Mouse (Mus musculus): Measurements from ENCODE around the gene Nup153. TPM values are rescaled to one million over a fixed set of nuclear protein-coding genes. Genes with fewer than 3 reads are reported as not detected.

Nup153 gene
- 10 to 100 TPM; 40.1 to 41.3 TPM for total RNA-seq (2021)
- long read RNA-seq, experiment 1, full-length matches to known transcripts = 5 of 14 reads
- long read RNA-seq, experiment 1, partial matches to known transcripts = 2 of 14 reads
- long read RNA-seq, experiment 1, other reads (novel, unspliced or antisense) = 7 of 14 reads
- long read RNA-seq, experiment 2, full-length matches to known transcripts = 9 of 14 reads
- long read RNA-seq, experiment 2, partial matches to known transcripts = 5 of 14 reads
- long read RNA-seq, experiment 2, other reads (novel, unspliced or antisense) = 0 of 14 reads

DNA sequence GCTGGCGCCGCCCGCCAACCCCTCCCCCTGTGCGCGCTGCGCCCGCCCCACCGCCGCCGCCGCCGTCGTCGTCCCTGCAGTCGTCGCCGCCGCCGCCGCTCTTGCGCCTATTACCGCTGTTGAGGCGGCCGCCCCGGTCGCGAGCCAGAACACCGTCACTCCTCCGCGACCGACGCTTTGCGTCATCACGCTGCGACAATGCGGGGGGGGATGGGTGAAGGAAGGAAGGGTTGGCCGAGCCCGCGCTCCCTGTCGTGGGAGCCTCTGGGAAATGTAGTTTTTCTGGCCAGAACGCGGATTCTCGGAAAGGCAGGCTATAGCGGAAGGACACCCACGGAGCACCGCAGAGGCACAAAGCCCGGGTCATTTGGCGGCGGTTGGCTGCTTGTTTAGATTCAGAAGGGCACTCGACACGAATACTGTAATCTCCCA is at the start of gene Nup153:
Gene Nup153 (minus strand): TSS at position 104 of the 432 bp plus-strand sequence.
- peak; percentile 100 for DNase-seq (ENCODE audit: low spot score)

DNA sequence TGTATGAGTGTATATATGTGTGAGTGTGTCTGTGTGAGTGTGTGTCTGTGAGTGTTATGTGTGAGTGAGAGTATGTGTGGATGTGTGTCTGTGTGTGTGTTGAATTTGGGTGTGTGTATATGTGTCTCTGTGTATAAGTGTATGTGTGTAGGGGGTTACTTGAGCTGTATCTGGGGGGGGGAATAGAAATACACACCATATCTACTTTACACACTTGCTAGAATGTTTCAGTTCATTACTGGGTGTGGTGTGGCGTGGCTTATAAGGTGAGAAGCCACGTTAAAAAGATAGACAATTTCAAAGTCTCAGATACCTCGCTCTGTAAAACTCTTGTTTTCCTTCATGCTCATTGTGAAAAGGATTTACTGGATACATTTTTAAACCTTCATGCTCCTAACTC is 49.7 kb upstream of the Nup153 start:
- no peak for DNase-seq (ENCODE audit: low spot score)

DNA sequence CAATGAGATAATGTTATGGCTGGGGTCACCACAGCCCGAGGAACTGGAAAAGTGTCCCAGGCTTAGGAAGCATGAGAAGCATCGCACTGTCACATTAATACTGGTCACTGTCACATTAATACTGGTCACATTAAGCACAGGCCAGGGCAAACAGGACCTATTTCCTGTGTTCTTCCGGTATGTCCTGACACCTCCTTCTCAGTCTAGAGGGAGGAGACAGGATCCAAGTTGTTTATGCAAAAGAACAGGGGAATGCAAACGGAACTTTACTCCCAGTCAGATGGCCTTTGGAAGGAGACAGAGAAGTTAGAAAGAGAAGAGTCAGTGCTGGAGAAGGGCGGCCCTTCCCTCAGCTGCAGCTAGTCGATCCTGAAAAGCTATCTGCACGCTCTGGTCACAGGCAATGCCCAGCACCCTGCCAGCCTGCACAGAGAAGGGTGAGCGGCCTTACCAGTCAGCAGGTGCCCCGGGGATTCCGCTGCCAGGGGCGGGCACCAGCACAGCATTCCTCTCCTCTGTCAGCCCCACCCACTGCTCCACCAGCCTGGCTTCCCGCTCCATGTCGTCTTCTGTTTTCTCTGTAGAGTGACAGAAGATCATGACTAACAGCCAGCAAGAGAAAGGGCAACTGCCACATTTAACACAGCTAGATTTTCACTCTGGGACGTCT is 49.0 kb upstream of the Nup153 start:
- DNase-seq (ENCODE audit: low spot score) = peak; percentile 83

DNA sequence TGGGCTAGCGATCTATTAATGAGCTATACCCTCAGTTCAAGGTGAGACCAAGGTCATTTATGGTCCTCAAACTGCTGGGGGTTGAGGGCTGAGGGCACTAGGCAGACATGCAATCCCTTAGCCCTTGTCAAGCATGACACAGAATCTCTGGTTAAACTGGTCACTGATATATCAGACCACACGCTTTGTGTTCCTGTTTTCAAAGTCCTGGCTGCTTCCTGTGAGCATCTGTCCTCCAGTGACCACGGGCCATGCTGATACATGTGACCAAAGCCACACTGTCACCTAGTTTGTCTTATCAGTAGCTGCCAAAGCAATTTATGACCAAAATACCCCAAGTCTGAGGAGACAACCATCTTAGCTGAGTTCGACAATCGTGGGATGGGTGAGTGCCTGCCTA is 47.3 kb upstream of the Nup153 start:
- DNase-seq (ENCODE audit: low spot score) = no peak

DNA sequence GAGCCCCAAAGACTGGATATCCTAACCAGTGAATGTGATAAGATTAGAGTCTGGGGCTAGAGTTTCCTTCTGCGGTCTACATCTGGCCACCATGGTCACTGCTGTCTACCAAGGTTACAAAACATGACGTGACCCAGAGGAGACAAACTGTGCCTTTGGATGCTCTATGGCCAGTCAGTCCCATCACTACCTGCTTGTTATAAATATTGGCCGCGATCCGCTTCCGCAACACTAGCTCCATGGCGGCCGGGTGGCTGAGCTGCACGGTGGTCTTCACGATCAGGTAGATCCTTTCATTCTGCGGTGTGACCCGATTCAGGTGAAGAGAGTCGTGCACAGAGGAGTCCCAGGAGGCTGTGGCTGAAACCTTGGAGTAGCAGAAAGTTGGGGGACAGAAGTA is 44.8 kb upstream of the Nup153 start:
- no peak for DNase-seq (ENCODE audit: low spot score)

DNA sequence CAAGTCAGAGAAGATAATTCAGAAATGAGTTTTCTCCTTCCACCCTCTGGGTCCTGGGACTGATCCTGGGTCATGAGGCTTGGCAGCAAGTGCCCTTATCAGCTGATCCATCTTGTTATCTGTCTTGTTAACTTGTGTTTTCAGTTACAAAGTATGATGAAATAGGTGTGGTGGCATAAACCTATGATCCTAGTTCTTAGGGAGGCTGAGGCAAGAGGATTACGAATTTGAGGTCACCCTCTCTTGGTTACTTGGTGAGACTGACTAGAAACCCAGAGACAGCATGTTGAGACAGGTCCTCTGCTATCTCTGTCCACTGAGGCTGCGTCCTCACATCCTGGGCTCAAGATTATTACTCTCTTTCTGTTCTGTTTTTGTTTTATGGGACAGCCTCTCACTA is 37.6 kb upstream of the Nup153 start:
- no peak for DNase-seq (ENCODE audit: low spot score)

DNA sequence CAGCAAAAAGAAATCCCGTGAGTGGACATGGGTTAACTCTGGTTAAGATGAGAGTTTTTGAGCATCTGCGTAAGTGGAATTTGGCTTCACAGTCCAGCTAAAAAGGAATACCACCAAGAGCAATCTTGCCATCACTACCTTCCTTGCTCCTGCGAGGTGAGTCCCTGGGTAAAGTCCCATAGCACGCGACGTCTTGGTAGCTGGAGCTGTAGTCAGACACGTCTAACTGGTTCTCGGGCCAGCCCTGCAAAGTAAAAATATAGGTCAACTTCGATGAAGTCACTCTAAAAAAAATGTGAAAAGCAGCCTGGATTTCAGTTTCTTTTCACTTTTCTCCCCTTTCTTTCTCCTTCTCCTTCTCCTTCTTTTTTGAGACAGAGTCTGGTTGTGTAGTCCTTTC is 35.5 kb upstream of the Nup153 start:
- no peak for DNase-seq (ENCODE audit: low spot score)

DNA sequence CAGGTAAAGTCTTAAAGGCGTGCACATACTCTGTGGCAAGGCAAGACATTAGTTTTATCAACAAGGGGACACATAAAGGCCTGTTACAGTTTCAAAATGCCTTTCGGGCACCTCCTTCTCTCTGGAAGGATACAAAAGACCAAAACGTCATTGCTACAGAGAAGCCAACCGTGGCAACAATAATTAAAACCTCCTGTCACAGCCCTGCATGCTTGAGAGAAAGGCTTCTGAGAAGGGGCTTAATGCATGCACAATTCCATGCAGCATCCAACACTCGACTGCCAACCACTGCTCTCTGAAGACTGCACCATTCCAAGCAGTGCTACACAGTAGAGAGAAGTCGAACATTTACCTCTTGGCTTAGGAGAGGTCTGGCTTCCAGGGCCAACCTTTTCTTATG is 33.2 kb upstream of the Nup153 start:
- no peak for DNase-seq (ENCODE audit: low spot score)

DNA sequence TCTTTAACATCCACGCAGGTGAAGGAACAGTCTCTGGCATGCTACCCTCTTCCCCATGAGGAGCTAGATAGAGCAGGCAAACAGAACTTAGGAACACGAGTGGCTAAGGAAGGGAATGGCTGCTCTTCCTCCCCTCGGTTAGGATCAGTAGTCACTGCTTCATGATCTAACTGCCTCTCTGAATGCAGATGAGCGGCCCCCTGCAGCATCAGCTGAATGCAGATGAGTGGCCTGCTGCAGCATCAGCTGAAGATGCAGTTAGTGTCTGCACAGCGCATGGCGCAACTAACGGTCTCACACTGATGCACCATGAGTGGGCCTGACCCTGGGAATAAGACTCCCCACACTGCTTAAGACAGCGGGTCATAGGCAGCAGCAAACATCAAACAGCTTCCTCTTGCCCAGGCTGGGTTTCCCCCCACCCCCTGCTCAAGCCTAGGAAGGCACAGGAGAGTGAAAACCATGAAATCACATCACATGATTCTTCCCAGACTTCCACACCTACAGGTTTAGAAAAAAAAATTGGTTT is 31.6 kb upstream of the Nup153 start:
- no peak for DNase-seq (ENCODE audit: low spot score)

DNA sequence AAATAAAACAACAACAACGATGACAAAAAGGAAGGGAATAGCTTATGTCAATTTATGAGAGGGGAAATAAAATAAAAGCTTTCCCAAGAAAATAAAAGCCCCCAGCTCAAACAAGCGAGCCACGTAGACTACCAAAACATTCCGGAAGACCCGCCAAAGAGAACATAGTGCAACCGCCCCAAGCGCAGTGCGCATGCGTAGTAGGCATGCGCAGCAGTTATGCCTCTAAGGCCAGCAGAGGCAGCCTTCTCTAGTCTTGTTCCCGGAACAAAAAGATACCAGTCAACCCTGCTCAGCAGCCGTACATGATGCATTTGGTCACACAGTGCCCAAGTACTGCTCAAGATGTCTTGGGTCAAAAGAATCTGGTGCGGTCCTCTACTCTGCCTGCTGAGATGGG is 30.9 kb upstream of the Nup153 start:
- no peak for DNase-seq (ENCODE audit: low spot score)

DNA sequence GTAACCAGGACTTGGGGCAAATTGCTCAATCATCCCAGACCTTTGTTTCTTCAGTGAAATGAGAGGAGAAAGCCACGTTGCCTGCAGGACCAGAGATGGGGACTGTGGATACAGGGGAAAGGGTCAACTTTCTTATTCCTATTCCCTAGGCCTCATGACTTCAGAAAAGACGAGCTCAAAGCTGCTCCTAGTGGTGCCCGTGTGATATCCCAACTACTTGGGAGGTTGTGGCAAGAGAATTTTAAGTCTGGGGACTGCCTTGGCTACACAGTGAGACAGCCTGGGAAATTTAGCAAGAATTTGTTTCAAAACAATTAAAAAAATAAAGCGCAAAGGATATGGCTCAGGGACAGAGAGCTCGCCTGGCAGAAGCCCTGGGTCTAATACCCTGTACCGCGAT is 30.2 kb upstream of the Nup153 start:
- DNase-seq (ENCODE audit: low spot score) = no peak

DNA sequence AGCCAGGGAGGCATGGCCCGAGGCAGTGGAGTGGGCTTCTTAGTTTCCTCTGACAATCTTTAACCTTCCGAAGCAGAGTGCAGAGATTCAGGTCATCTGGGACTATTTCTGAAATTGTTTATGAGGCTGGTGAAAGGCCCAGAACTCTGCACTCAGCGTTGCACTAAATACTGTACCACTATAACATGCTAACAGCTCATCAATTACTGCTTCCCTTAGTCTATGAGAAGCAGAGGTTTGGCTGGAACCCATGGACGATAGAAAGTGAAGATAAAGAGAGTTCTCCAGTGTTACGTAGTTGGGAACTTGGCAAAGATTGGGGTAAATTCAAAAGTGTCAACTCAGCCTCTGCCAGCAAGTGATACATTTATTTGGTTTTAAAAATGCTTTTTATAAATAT is 25.6 kb upstream of the Nup153 start:
- no peak for DNase-seq (ENCODE audit: low spot score)

DNA sequence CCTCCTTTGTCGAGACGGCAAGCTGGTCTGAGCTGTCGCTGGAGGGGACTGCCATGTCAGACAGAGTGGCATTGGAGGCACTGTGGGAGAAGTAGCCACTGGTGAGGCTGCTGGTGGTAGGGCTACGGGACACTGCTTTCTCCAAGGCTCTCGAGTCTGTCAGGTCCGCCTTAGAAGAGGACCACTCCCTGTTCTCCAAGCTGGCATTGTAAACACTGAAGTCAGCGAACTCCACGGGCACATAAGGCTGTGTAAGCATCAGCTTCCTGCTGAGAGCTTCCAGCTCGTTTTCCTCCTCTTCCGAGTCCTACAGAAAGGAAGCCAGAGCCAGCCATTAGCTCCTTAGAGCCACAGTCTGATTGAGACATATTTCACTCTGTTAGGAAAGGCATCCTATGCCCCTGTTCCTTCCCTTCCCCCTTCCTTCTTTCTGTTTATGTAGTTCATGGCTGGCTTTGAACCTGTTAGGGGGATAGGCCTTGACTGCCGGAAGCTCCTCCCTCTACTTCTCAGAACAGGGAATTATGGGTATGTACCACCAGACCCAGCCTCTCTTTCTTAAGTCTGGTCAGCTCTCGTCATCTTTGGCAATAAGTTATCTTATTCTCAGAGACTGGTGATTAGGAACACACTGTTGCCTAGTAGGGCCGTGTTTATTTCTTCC is 25.0 kb upstream of the Nup153 start:
- DNase-seq (ENCODE audit: low spot score) = no peak

DNA sequence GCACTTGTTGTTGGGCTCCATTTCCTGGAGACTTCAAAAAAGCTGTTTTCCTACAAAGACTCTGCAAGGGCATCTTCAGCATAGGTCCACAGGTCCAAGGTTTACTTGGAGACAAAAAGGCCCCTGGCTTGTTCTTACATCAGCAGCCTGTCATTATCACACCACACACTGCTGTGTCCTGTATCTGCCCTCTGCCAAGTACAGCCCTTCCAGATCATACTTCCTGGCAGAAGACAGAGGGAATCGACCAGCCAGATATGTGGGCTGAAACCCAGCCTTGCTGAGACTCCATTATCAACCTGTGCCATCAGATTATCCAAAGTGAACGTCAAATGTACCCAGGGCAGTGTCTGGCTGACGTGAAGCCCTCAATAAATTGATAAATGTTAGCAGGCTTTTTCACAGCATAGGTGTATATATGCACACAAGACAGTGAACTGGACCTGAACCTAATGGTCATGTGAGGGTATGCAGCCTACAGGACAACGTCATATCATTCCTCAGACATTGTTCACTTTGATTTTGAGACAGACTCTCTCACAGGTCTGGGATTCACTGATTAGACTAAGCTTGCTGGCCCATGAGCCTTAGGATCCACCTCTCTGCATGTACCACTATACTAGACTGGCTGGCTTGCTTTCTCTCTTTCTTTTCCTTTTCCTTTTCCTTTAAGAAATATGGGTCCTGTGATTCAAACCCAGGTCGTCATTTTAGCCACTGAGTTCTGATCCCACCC is 20.6 kb upstream of the Nup153 start:
- no peak for DNase-seq (ENCODE audit: low spot score)

DNA sequence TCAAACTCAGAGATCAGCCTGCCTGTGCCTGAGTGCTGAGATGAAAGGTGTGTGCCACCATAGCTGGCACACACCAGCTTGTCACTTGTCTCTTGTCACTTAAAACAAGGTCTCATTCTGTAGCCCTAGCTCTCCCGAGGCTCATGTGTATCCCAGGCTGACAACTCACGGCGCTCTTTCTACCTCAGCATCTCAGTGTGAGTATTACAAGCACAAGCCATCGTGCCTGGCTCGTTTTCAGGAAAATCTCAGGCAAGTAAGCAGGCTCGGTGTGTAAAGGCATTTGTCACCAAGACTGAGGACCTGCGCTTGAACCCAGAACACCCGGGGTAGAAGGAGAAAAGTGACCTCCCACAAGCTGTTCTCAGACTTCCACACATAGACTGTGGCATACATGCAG is 16.1 kb upstream of the Nup153 start:
- no peak for DNase-seq (ENCODE audit: low spot score)

DNA sequence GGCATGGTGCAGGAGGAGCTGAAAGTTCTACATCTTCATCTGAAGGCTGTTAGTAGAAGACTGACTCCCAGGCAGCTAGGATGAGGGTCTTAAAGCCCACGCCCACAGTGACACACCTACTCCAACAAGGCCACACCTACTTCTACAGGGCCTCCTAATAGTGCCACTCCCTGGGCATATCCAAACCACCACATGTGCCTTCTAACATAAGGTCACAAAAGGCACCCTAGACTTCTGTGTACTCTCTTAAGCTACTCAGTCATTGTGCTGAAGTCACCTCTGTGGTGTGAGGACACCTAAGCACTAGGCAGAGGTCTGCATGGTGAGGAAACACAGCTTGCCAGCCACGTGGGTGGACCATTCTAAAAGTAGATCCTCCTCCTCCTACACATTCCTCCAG is 14.6 kb upstream of the Nup153 start:
- no peak for DNase-seq (ENCODE audit: low spot score)

DNA sequence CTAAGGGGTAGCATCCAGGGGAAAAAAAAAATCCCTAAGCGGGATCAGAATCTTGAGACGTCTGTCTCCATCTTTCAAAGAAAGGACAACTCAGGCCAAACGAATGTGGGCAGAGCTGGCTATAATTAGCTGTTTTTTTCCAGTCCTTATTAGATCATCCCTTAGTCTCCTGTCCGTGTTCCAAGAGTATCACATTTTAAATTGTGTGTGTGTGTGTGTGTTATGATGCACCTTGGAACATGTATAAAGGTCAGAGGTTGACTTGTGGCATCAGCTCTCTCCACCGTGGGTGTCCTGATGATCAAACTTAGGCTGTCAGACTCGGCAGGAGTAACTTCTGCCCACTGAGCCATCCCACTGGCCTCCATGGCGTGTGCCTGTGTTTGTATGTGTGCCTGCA is 11.7 kb upstream of the Nup153 start:
- peak; percentile 63 for DNase-seq (ENCODE audit: low spot score)

DNA sequence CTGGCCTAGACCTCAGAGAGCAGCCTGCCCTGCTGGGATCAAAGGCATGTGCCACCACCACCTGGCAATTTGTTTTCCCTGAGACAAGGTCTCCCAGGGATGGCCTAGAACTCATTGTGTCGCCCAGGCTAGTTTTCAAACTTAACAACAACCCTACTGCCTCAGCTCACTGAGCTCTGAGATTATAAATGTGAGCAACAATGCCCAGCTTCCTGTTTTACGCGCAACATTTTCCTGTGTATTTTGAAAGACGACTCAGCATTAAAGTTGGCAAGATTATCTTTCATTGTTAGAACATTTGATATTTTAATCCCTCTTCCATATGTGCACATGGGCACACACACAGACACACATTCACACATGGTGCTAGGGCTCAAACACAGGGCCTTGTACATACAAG is 9.7 kb upstream of the Nup153 start:
- no peak for DNase-seq (ENCODE audit: low spot score)

DNA sequence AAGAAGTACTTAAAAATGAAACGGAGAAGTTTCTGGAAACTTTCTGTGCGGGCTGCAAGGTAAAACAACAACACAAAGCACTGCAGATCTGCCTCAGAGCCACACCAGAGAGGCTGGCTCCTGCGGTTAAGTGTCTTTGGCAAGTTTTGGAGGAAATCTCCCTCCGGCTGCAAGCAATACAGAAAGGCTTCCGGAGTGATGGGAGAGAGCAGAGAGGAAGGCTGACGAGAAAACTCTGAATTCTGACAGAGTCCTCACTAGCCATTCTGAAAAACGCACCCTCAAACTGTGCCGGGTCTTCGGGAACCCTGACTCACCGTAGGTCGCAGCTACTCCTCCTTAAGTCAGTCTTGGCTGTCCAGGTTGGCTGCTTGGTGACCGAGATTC is 8.7 kb upstream of the Nup153 start:
- DNase-seq (ENCODE audit: low spot score) = peak; percentile 27

DNA sequence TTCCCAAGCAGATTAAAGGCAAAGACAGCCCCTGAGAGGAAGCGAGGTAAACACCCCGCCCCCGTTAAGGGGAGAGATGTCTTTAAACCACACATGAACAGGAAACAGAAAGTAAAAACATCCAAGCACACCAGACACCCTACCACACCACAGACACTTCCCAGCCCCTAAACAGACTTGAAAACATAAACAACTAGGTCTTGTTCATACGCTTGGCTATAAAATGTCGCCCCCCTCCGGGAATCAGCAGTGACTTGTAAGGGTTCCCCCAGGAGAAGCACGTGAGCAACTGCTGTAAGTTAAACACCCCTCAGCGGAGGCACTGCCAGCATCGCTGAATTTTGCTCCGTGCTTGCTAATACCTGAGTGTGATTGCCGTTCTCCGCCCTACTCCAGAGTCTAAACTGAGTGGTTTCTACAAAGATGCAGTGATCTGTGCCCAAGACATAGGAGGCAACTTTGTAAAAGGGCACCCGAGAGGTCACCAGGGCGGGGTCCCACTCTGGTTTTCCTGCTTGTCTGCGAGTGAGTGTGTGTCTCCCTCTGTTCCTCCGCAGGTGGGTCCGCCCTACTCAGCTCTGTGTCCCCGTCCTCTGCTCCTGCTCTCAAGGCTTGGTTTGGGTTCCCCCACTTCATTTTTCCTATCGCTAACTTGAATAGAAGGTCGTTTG is 8.2 kb upstream of the Nup153 start:
- peak; percentile 65 for DNase-seq (ENCODE audit: low spot score)

DNA sequence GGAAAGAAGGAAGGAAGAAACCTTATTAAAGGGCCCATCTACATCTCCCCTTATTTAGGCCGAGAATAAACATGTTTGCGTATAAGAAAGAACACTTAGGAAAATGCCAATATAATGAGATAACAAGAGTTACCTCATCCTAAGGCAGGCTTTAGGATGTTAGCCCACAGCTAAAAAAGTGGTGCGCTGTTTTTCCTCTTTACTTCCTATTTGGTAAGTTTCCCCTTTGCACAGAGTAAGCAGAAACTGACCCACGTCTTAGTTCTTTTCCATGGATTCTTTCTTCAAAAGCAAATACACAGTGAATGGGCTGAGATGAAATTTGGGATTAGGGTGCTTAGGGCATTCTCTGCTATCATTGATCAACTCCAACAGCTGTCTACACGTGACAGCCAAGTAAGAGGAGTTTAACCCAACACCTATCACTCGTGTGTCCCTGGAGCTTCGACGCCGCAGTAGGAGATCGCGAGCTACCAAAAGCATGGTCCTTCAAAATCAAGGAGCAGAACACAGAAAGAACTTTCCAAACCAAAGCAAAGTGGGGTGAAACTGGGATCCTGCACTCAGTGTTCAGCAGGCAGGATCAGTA is 7.6 kb upstream of the Nup153 start:
- no peak for DNase-seq (ENCODE audit: low spot score)

Data from gastrocnemius, adult 18-20 months (tissue).